Mouse (Mus musculus) heart, postnatal 25 days (tissue): ENCODE measurements at regions not wholly inside any gene's neighbourhood (a gene's known extent, or its start where the extent isn't known, plus 50 kb on each side); places are given as distances from the start of the nearest gene placed in this dataset.
A peak's percentile ranks its signal among the peaks of the same experiment; 100 is the strongest.

Source experiments
- DNase-seq: peaks from one replicate; pipeline ENCODE4 v3.0.0; 2022; ENCODE audit warnings: low spot score
- intact Hi-C: fragments of 180-260 bp; cut with DNase I; formaldehyde crosslinking; loops from one replicate; pipeline ENCODE4 v1.15.1; 2025

DNA sequence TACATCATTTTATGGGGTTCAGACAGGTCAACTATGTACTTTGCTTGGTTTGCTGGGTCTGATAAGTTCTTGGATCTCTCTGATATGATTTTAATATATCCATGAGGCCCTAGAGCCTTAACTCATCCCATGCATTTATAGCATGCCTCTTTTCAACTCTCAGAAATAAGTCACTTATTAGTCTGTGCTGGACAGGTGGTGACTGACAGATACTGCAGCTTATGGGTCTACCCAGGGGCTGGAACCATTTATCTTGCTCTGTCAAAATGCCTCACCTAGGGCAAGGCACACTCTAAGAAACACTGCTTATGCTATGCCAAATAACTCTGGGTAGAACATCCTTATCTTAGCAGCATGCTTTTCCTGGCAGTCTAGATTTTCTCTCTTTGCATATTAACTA lies 225.6 kb downstream of the Mbnl1 start:
- DNase-seq: no peak
- intact Hi-C loops: no loop called here

DNA sequence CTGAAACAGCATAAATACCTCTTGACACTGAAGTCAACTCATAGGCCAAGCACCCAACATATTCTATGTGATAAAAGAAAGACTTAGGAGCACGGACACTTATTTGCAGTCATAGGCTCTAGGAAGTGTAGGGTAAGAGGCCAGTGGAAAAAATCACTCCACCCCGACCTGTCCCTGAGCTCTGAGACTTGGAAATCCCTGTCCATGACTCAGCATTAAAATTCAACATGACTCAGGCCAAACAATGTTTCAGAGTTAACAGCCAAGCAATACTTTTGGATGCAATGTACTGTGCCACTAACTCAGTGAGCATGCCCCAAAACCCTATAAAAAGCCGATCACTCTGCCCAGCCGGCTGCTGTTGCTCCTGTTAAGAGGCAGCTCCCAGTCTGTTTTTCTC lies 234.5 kb downstream of the Mbnl1 start:
- intact Hi-C loops: no loop called here
- no peak for DNase-seq

DNA sequence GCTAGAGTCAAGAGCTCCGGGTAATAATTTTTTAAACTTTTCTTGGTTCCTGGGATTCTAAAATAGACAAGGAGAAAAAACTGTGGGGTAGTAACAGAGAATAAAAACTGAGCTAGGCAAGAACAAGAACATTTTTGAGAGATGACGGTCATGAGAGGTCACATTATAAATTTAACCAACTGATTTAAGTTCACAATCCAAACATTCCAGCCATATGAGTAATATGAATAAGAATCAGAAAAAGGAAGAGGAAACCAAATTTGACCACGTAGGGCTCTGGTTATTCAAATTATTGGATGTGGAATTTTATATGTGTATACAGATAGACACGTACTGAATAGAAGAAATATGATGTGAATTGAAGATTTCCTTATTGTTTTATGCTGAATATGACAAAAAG lies 240.3 kb downstream of the Mbnl1 start:
- DNase-seq: no peak

DNA sequence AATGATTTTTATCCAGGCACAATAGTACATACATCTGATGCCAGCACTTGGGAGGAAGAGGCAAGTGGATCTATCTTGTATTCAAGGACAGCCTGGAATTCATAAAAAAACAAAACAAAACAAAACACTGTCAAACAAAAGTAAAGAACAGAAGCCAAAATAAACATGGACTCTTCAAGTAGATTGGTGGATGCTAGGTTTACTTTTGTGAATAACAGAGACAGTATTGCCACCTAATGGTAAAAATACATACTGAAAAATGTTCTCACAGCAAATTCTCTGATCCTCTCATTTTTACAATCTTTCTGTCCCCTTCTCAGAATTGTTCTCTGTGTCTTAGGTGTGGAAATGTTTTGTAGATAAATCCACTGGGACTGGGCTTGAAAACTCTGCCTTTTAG lies 247.7 kb downstream of the Mbnl1 start:
- intact Hi-C loops: no loop called here
- no peak for DNase-seq

More for the DNA sequence above, 240.3 kb downstream of the Mbnl1 start:
- intact Hi-C loops: no loop called here

DNA sequence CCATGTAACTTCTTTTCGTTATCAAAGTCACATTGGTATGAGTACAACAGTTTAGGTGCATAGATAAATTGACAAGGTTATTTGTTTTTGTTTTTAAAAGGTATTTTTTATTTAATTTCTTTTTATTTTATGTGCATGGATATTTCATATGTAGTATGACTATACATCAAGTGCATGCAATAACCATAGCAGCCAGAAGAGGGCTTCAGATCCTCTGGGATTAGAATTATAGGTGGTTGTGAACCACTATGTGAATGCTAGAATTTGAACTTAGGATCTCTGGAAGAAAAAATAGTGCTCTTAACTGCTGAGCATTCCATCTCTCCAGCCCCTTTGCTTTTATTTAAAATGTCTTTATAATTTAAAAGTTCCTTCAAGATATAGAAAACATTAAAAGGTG lies 258.7 kb downstream of the Mbnl1 start:
- no peak for DNase-seq
- intact Hi-C loops: no loop called here

DNA sequence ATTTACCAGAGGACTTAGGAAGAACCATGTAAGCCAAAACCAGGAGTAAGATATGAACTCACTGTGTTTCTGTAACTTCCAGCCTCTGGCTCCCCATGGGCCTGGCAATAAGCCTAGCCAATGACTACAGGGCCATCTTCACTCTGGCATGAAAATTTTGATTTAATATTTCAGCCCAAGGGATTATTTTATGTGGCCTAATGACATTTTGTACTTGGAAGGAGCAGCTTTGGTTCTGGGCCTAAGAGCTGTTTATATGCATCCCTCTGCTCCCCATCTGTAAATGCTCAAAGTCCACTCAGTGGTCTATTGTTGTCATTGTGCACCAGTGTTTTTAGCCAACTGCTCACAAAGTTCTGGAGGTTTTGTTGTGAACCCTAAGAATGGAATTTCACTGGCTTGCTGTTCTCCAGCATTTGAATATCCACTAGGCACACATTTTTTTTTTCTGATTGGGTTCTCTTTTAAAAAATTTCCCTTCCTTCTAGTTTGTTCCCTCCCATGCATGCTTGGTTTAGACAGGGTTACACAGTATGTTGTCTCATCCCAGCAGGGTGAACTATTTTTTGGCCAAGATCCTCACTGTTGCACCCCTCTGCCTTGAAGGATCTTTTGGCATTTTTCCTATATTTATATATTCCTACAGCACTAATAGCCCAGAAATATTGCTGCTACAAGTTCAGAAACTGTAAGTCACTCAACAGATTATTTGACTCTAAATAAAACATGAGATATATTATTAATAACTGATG lies 261.9 kb upstream of the P2ry1 start:
- intact Hi-C loops: no loop called here
- DNase-seq: no peak

DNA sequence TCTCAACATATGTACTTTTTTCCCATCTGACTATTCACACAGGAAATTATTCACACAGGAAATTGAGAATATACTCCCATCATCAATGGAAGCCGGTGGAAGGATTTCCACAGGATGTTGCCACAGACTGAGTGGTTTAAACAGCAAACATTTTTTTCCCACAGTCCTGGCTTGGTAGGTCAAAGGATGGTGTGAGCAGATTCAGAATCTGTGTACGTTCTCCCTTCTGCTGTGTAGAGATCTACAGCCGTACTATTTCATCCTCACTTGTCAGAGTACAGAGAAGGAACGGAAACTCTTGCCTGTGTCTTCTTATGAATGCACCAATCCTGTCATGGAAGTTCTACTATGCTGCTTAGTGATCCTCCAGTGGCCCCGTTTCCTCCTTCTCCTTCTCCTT lies 261.2 kb upstream of the P2ry1 start:
- no peak for DNase-seq
- intact Hi-C loops: no loop called here

DNA sequence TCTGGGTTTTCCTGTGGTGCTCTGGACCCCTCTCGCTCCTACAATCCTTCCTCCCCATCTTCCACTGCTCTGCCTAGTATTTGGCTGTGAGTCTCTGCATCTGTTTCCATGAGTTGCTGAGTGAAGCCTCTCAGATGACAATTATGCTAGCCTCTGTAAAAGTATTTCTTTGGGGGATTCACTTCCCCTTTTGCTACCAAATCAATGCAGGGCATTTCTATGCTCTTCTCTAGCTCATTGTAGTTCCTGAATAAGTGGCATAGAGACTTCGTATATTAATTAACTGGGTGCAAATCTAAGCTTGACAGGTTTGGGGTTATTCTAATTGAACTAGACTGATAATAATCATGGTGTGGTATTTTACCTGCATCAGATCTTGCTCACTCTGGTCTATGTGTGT lies 260.4 kb upstream of the P2ry1 start:
- no peak for DNase-seq
- intact Hi-C loops: no loop called here

DNA sequence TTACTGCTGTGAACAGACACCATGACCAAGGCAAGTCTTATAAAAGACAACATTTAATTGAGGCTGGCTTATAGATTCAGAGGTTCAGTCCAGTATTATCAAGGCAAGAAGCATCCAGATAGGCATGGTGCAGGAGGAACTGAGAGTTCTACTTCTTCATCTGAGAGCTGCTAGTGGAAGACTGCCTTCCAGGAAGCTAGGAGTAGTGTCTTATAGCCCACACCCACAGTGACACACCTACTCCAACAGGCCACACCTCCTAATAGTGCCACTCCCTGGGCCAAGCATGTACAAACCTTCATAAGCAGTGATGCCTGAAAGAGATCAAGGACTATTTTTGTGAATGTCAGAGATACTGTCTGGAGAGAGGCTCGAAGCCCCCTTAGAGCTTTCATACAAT lies 257.5 kb upstream of the P2ry1 start:
- no peak for DNase-seq
- intact Hi-C loops: no loop called here

DNA sequence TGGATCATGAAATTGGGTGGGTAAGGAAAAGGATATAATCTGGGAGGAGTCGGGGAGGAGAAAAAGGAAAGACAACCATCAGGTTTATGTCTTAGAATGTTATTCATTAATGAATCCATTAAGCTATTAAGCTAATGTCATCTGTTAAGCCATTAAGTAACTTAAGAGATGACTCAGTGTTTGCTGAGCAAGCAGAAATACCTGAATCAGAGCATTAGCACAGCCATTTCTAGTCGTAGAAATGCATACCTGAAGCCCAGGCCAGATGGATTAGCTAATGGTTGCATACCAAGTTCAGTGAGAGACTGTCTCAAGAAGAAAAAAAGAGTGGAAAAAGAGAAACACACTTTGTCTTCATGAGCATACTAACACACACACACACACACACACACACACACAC lies 244.0 kb upstream of the P2ry1 start:
- no peak for DNase-seq
- intact Hi-C loops: no loop called here

DNA sequence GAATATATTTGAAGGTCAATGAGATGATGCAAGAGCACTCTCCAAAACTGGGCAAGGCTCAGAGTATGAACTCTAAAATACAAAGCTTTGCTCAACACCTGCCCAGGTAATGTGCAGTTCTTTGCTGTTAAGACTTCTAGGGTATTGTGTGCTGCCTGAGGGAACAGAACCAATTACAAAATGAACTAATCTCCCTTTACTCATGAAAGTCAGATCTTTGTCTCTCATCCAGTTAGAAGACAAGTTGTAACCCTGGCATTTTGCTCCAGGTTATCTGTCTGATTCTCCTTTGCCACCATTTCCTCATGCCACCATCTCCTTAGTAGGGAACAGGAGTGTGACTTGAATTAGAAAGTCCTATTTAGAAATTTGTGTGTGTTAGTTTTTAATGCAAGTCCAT lies 243.5 kb upstream of the P2ry1 start:
- intact Hi-C loops: no loop called here
- DNase-seq: no peak

DNA sequence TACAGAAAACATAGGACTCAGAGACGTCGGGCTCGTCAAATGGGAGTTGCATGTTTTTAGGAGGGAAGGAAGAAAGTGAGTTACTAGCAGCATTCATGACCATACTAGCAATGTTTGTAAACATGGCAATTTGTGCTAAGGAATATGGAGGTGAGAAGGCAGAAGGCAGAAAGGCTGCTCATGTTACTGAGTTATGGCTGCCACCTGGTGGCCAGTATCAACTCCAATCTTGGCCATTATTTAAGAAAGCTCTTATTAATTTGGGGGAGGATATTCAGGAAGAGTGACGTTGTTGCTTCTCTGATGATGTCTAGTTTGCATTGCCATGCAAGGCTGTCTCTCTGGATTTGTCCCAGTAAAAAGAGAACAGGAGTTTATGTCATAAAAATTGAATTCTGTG lies 239.7 kb upstream of the P2ry1 start:
- intact Hi-C loops: loop anchor here (5.0 to 10.0 kb wide), 3 partner anchors 148 to 891 kb away; no protein-coding TSS in a partner anchor

DNA sequence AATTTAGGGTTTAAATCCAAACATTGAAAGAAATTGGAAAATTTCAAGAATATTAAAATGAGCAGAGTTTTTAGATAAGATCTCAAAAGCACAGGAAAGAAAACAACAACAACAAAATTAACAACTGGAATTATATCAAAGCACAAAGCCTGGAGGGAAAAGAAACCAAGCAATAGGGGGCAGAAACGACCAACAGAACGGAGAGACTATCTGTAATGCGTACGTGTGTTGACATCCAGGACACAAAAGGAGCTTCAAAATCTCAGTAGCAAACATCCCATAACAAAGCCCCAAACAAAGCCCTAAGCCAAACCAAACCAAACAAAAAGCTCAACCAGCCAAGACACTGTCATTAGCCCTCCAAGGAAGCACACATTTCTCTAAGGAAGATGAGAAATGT lies 237.5 kb upstream of the P2ry1 start:
- no peak for DNase-seq
- intact Hi-C loops: loop anchor here (10.0 kb wide), 2 partner anchors 150 to 420 kb away; no protein-coding TSS in a partner anchor

More for the DNA sequence above, 239.7 kb upstream of the P2ry1 start:
- no peak for DNase-seq

DNA sequence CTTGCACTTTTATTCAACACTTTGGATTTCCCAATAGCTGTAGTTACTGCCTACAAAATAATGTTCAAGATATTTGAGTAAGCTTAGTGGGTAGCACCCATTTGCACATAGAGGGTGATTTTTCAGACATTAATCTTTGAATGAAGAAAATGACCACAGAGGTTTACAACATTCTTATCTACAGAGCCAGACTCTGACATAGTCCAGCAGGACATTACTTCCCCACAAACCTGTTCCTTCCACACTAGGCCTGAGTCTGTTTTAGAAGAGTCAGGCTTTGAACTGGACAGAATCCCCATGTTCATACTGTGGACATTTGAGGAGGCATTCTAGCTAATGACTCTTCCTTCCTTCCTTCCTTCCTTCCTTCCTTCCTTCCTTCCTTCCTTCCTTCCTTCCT lies 233.6 kb upstream of the P2ry1 start:
- intact Hi-C loops: loop anchor here (10.0 kb wide), 2 partner anchors 154 to 416 kb away; no protein-coding TSS in a partner anchor
- no peak for DNase-seq

DNA sequence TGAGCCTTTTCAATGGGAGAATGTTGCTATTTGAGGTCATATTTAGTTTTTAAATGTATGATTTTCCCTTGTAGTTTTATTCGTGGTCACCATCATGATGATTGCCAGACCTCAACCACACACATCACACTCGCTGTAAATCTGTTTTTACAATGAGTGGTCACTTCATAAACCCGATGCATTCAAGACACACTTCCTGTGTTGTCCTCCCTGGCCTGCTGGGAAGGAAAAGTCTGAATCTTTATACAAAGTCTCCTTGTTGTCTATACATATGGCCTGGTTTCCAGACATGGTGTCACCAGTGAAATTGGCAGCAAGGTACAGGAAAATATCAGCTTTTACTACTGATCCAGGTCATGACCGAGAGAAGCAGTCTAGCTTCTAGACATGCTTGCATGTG lies 230.7 kb upstream of the P2ry1 start:
- no peak for DNase-seq
- intact Hi-C loops: no loop called here

DNA sequence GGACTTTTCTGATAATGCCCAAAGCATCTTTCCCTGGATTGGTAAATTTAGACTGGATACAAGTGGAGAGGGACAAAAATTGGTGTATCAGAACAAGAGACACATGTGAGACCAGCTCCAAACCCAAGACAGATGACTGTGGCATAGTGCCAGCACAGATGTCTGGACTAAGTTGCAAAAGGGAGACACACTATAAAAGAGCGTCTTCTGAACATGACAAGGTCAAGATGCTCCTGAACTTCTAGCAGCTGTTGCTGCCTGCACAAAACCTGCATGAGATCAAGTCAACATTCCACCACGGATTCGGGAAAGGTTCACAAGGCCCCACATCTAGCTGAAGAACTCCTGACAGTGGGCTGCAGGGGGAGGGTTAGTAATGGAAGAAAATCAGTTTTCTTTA lies 229.2 kb upstream of the P2ry1 start:
- DNase-seq: no peak
- intact Hi-C loops: no loop called here

DNA sequence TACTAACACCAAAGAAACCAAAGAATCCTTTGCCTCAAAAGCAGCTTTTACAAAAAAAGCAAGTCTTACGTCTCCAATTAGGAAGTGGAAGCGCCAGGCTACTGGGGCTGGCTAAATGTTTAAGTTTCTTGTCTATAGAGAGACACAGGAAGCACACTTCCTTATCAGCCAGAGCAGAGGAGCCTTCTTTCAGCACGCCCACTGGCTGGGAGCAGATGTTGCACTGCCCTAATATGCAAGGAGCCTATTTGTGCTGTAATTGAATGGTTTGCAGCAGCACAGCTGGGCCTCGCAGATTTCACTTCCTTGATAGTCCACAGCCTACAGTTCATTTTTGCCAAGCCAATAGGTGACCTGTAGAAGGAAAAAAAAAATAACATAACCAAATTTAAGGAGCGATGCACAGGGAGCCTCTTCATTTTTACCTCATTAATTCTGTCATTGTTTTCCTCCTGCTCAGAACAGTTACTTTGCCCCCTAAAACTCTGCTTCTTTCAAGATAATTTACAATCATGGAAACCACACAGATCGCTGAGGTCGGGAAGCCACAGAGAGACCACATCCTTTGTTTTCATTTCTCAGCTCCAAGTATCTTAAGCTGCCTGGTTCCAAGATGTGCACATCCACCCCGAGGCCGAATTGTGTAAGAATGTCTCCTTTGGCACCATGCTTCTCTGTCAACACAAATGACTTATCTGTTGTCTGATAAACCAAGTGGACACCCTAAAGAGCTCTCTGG lies 217.3 kb upstream of the P2ry1 start:
- no peak for DNase-seq
- intact Hi-C loops: no loop called here

DNA sequence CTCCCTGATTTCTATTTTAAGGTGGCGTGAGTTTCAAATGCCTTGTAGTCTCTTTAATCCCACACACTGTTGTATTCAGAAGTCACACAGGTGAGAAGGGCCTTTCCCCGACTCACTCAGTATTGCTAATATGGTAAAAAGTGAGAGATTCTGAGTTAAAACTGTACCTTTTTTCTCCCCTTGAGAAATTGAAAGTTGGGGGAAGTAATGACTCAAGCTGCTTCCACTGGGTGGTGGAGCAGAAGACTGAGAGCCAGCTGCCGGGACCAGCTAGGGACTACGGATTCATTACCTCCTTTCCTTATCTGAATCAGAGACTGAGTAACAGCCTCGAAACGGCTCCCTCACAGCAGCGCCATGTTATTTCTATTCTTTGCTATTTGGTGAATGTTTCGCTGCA lies 214.6 kb upstream of the P2ry1 start:
- intact Hi-C loops: no loop called here
- no peak for DNase-seq

DNA sequence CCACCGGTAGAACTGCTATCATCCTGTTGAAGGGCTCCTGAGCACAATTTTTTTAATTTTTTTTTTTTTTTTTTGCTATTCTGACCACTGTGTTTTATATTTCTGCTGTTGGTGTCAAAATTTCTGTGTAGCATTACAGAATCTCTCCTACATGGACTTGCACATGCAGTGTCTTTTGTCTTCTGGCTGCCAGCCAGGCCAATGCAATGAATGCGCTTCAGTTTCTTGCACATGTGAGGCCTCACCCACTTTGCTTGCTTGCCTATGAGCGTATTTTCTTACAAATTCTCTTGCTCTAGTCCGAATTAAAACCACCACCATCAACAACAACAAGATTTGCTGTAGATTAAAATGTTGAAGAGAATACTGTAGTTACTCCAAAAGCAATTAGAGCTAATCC lies 213.2 kb upstream of the P2ry1 start:
- no peak for DNase-seq
- intact Hi-C loops: no loop called here

DNA sequence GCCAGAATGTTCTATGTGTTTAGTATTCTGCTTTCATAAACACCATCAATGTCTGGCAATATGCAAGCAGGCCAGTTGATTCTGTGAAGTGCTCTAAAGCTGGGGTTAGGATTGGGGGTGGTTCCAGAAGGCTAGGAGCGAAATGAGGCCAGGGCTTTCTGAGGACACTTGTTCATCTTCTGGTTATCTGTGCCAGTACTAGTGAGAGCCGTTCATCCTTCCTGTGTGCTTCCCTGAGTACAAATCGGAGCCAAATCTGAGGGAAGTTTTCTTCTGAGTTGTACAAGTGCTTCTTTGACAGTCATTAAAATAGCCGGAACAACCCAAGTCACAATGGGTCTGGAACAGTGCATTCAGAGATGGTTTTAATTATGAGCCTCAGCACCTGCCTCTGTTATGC lies 210.4 kb upstream of the P2ry1 start:
- no peak for DNase-seq
- intact Hi-C loops: no loop called here

DNA sequence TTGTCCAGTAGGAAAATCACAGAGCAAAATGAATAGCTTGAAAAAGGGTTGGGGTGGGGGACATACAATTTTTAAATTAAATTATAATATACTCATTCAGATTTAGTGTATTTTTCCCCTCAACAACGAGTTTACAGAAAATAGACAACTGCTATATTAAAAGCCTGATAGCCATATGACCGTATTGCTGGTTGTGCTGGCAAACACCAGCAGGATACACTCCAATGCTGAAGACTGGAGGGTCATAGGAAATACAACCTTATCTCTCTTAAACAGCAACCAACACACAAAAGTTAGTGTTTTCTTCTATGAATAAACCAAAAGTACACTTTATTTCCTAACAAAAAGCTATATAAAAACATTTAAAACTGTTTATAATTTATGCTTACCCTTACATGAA lies 206.4 kb upstream of the P2ry1 start:
- intact Hi-C loops: no loop called here
- DNase-seq: no peak

DNA sequence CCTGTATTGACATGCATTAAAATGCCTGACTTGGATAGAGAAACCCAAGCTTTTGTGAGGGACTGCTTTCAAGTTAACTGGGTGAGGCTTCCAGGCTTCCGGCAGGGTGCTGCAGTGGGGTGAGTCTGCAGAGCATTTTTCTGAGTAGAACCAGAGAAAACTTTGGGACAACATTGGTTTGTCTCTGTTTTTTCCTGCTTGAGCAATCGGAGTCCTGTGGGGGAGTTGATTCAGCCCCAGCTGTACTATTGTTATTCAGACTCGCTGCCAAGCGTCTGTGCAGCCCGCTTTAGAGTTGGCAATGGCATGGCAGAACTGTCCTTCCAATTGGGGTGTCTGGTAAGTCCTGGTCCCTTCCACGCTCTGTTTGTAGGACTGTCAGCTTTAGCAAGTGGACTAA lies 204.8 kb upstream of the P2ry1 start:
- intact Hi-C loops: no loop called here
- peak; percentile 28 for DNase-seq
